Mouse (Mus musculus): ENCODE measurements around the gene Ltk. TPM values are rescaled to one million over a fixed set of nuclear protein-coding genes. Genes with fewer than 3 reads are reported as not detected.

The Ltk gene
- polyA plus RNA-seq, 2 experiments, result 0.05 to 0.08 TPM

DNA sequence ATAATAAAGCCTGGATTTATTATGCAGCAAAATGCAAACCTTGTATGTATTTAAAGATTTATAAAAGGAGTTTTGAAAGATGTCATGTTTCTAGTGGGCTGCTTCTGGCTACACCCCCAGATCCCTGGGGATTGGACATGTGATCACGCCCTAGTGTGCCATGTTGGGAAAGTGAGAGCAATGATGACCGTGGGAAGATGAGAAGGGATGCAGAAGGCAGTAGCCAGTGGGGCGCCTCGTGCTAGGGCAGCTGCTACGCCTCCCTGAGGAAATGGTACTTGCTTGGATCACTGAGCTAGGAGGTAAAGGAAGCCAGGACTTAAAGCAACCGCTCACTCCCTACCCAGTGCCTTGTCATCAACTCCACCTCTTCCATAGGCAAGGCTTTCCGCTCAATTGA lies 12.7 kb downstream of the Ltk start:
- 55% methylated on average over 7 of the region's 7 CpGs for WGBS (ENCODE audit: insufficient replicate concordance)
- H3K27me3 ChIP-seq (ENCODE audit: control insufficient read depth, insufficient read depth, low read length), result peaks cover 21% of the 10 kb centered on the region
- TF ChIP-seq EP300 (IDR thresholded peaks at IDR 0.05; ENCODE audit: low read depth), result no peak

DNA sequence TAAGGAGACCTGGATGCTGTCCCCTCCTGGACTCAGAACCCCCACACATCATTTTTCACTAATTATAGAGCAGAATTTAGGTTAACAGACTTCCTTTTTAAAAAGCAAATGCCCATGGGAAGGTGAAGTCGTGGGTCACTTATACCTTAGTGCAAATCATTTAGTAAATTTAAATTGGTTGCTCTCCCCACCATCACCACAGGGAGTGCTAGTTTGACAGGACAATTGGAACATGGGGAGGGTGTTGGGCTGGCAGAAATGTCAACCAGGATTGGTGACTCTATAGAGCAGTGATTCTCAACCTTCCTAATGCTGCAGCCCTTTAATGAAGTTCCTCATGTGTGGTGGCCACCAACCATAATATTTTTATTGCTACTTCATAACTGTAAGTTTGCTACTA lies 14.9 kb downstream of the Ltk start:
- Histone ChIP-seq H3K4me1 (replicated peaks; ENCODE audit: control insufficient read depth in 2 of 2, insufficient read depth in 2 of 2, low read length in 1 of 2) (peaks cover 20 to 26% of the 10 kb centered on the region in 2 experiments), H3K9ac (replicated peaks) (no peak overlapping the region)

More for the DNA sequence above, 12.7 kb downstream of the Ltk start:
- H3K4me3 ChIP-seq (ENCODE audit: insufficient read depth in 1 of 2, low read depth in 2 of 2, low read length in 2 of 2), result no peak overlapping the region
- H3K9me3 ChIP-seq (ENCODE audit: control insufficient read depth, low read length), result no peaks in the 10 kb centered on the region
- no peak overlapping the region for H3K4me2 ChIP-seq (ENCODE audit: low read depth)
- ATAC-seq (ENCODE audit: insufficient read depth), result no peak
- H3K27ac ChIP-seq, result no peak overlapping the region
- peaks cover 14 to 18% of the 10 kb centered on the region in 2 experiments for H3K4me1 ChIP-seq (replicated peaks; ENCODE audit: control insufficient read depth in 2 of 2, insufficient read depth in 2 of 2, low read length in 1 of 2)
- no peak for DNase-seq (ENCODE audit: low read depth in 3 of 3, low spot score in 3 of 3)
- no peaks in the 10 kb centered on the region for H3K36me3 ChIP-seq (replicated peaks; ENCODE audit: control insufficient read depth, insufficient read depth, low read depth)
- no peak overlapping the region for H3K9ac ChIP-seq (replicated peaks)

GRCm38 (mm10) chr2:119744163-119745111 lies 15.8 kb downstream of the Ltk start:
- TF ChIP-seq EP300 (IDR thresholded peaks at IDR 0.05; ENCODE audit: low read depth) (no peak), CTCF (IDR thresholded peaks at IDR 0.05; ENCODE audit: low read depth) (no peak)
- Histone ChIP-seq H3K27ac (no peak overlapping the region), H3K36me3 (replicated peaks; ENCODE audit: control insufficient read depth, insufficient read depth, low read depth) (no peaks in the 10 kb centered on the region), H3K4me2 (ENCODE audit: low read depth) (peak overlapping the region; percentile 100), H3K27me3 (ENCODE audit: control insufficient read depth, insufficient read depth, low read length) (peaks cover 22% of the 10 kb centered on the region), H3K4me3 (ENCODE audit: insufficient read depth in 1 of 2, low read depth in 2 of 2, low read length in 2 of 2) (peak overlapping the region; percentile 18 to 72), H3K4me1 (replicated peaks; ENCODE audit: control insufficient read depth in 2 of 2, insufficient read depth in 2 of 2, low read length in 1 of 2) (peaks cover 20 to 26% of the 10 kb centered on the region in 2 experiments), H3K9ac (replicated peaks) (no peak overlapping the region), H3K9me3 (ENCODE audit: control insufficient read depth, low read length) (no peaks in the 10 kb centered on the region)
- ATAC-seq (ENCODE audit: insufficient read depth), result peak; percentile 71
- WGBS (ENCODE audit: insufficient replicate concordance), result 3% methylated on average over 46 of the region's 46 CpGs
- peak in 2 of 3 experiments; percentile 19 to 64 for DNase-seq (ENCODE audit: low read depth in 3 of 3, low spot score in 3 of 3)

More for the DNA sequence above, 14.9 kb downstream of the Ltk start:
- peaks cover 22% of the 10 kb centered on the region for H3K27me3 ChIP-seq (ENCODE audit: control insufficient read depth, insufficient read depth, low read length)
- peak overlapping the region; percentile 100 for H3K4me2 ChIP-seq (ENCODE audit: low read depth)
- H3K4me3 ChIP-seq (ENCODE audit: insufficient read depth in 1 of 2, low read depth in 2 of 2, low read length in 2 of 2), result no peak overlapping the region
- TF ChIP-seq EP300 (IDR thresholded peaks at IDR 0.05; ENCODE audit: low read depth), result no peak
- peak; percentile 48 for TF ChIP-seq CTCF (IDR thresholded peaks at IDR 0.05; ENCODE audit: low read depth)
- H3K9me3 ChIP-seq (ENCODE audit: control insufficient read depth, low read length), result no peaks in the 10 kb centered on the region
- H3K36me3 ChIP-seq (replicated peaks; ENCODE audit: control insufficient read depth, insufficient read depth, low read depth), result no peaks in the 10 kb centered on the region
- no peak for DNase-seq (ENCODE audit: low read depth in 3 of 3, low spot score in 3 of 3)
- no peak overlapping the region for H3K27ac ChIP-seq
- ATAC-seq (ENCODE audit: insufficient read depth), result no peak
- 2% methylated on average over 1 of the region's 1 CpGs for WGBS (ENCODE audit: insufficient replicate concordance)

DNA sequence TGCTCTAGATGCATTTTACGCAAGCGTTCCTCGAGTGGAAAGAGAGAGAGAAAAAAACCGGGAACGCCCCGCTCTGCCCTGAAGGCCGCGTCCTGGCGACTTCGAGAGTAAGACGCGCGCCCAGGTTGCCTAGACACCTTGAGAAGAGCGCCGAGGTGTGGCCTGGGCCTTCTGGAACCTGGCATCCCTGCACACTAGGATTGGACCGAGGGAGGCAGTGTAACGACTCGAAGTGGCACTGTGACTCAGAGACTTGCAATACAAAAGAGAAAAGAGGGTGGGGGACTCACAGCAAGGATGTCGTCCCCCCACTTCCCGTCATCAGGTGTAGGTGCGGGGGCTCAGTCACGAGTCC lies 16.4 kb downstream of the Ltk start:
- H3K4me2 ChIP-seq (ENCODE audit: low read depth), result peak overlapping the region; percentile 100
- no peak overlapping the region for H3K9ac ChIP-seq (replicated peaks)
- H3K4me1 ChIP-seq (replicated peaks; ENCODE audit: control insufficient read depth in 2 of 2, insufficient read depth in 2 of 2, low read length in 1 of 2), result peaks cover 20 to 26% of the 10 kb centered on the region in 2 experiments
- no peaks in the 10 kb centered on the region for H3K36me3 ChIP-seq (replicated peaks; ENCODE audit: control insufficient read depth, insufficient read depth, low read depth)
- TF ChIP-seq CTCF (IDR thresholded peaks at IDR 0.05; ENCODE audit: low read depth), result no peak
- peak overlapping the region; percentile 46 to 72 for H3K4me3 ChIP-seq (ENCODE audit: insufficient read depth in 1 of 2, low read depth in 2 of 2, low read length in 2 of 2)
- ATAC-seq (ENCODE audit: insufficient read depth), result no peak
- no peaks in the 10 kb centered on the region for H3K9me3 ChIP-seq (ENCODE audit: control insufficient read depth, low read length)
- no peak for DNase-seq (ENCODE audit: low read depth in 3 of 3, low spot score in 3 of 3)
- peaks cover 19% of the 10 kb centered on the region for H3K27me3 ChIP-seq (ENCODE audit: control insufficient read depth, insufficient read depth, low read length)
- WGBS (ENCODE audit: insufficient replicate concordance), result 10% methylated on average over 22 of the region's 22 CpGs
- H3K27ac ChIP-seq, result no peak overlapping the region

GRCm38 (mm10) chr2:119743176-119743807 lies 16.9 kb downstream of the Ltk start:
- H3K27ac ChIP-seq, result no peak overlapping the region
- H3K27me3 ChIP-seq (ENCODE audit: control insufficient read depth, insufficient read depth, low read length), result peaks cover 19% of the 10 kb centered on the region
- TF ChIP-seq EP300 (IDR thresholded peaks at IDR 0.05; ENCODE audit: low read depth) (no peak), CTCF (IDR thresholded peaks at IDR 0.05; ENCODE audit: low read depth) (no peak)
- 11% methylated on average over 22 of the region's 31 CpGs for WGBS (ENCODE audit: insufficient replicate concordance)
- ATAC-seq (ENCODE audit: insufficient read depth) (no peak), DNase-seq (ENCODE audit: low read depth in 3 of 3, low spot score in 3 of 3) (no peak)
- H3K9ac ChIP-seq (replicated peaks), result peak overlapping the region; percentile 56
- peak overlapping the region; percentile 100 for H3K4me2 ChIP-seq (ENCODE audit: low read depth)
- peaks cover 20 to 26% of the 10 kb centered on the region in 2 experiments for H3K4me1 ChIP-seq (replicated peaks; ENCODE audit: control insufficient read depth in 2 of 2, insufficient read depth in 2 of 2, low read length in 1 of 2)
- H3K36me3 ChIP-seq (replicated peaks; ENCODE audit: control insufficient read depth, insufficient read depth, low read depth), result no peaks in the 10 kb centered on the region
- peak overlapping the region; percentile 46 to 72 for H3K4me3 ChIP-seq (ENCODE audit: insufficient read depth in 1 of 2, low read depth in 2 of 2, low read length in 2 of 2)
- no peaks in the 10 kb centered on the region for H3K9me3 ChIP-seq (ENCODE audit: control insufficient read depth, low read length)
